9 mouse cellular contexts compared by ENCODE assay signal in genomic region chrX:101942461-101942896, GRCm38 (mm10).
DNase-seq lines count a peak whose midpoint lies in the region; ATAC-seq lines count a peak whose summit lies in the region.
"Had no signal": no experiment of that assay in that cellular context is flagged by ENCODE, and none has a peak within 500 bp of the region (broad histone marks: within the 10 kb centered on the region; RNA-seq: fewer than 3 reads in every experiment).

No protein-coding gene starts in this region.

- no peaks in the 10 kb centered on the region for H3K36me3 ChIP-seq in forebrain, embryonic 13.5 days (ENCODE audit: poor library complexity, severe bottlenecking)
- no peaks in the 10 kb centered on the region for H3K36me3 ChIP-seq in heart, embryonic 16.5 days (ENCODE audit: control insufficient read depth, insufficient read depth)
- H3K36me3 ChIP-seq in liver, embryonic 11.5 days (ENCODE audit: control insufficient read depth, insufficient read depth, low read length), result no peaks in the 10 kb centered on the region
- no peaks in the 10 kb centered on the region for H3K36me3 ChIP-seq in neural tube, embryonic 13.5 days

- H3K9ac ChIP-seq in forebrain, embryonic 13.5 days, result no peak overlapping the region
- H3K9ac ChIP-seq in heart, embryonic 16.5 days (ENCODE audit: low read length), result no peak overlapping the region
- no peak overlapping the region for H3K9ac ChIP-seq in liver, embryonic 11.5 days (ENCODE audit: low read depth, low read length)
- H3K9ac ChIP-seq in neural tube, embryonic 13.5 days, result no peak overlapping the region

- peaks cover 18% of the 10 kb centered on the region; the same call in 1 of the 2 replicates for H3K27me3 ChIP-seq in forebrain, embryonic 13.5 days
- peaks cover 2% of the 10 kb centered on the region for H3K27me3 ChIP-seq in heart, embryonic 16.5 days (ENCODE audit: control insufficient read depth, insufficient read depth, low read length)
- H3K27me3 ChIP-seq in liver, embryonic 11.5 days (replicated peaks; ENCODE audit: control insufficient read depth, insufficient read depth, low read length), result peaks cover 32% of the 10 kb centered on the region
- H3K27me3 ChIP-seq in neural tube, embryonic 13.5 days, result peaks cover 63% of the 10 kb centered on the region

- DNase-seq in CD8-positive naive resting alpha-beta T cell, adult 2 months (ENCODE audit: low read depth in 2 of 2, low spot score in 2 of 2), result peak; percentile 12 to 38
- DNase-seq in c-Kit-positive CD71-negative TER-119-negative erythroid progenitor cells, embryonic 14.5 days (ENCODE audit: low read depth), result peak; percentile 10
- peak; percentile 83 for DNase-seq in kidney, postnatal 10 days
- peak; percentile 44 for DNase-seq in liver, embryonic 11.5 days (ENCODE audit: low spot score)
- peak; percentile 44 to 56 for DNase-seq in thymus, postnatal 36 days

- 10% methylated on average over 6 of the region's 6 CpGs for WGBS in forebrain, embryonic 13.5 days
- WGBS in heart, embryonic 16.5 days, result 15% methylated on average over 6 of the region's 6 CpGs
- WGBS in liver, embryonic 11.5 days, result 11% methylated on average over 6 of the region's 6 CpGs
- WGBS in neural tube, embryonic 13.5 days, result 14% methylated on average over 6 of the region's 6 CpGs

- no peak overlapping the region for H3K4me3 ChIP-seq in forebrain, embryonic 13.5 days
- H3K4me3 ChIP-seq in heart, embryonic 16.5 days (ENCODE audit: low read length), result no peak overlapping the region
- H3K4me3 ChIP-seq in liver, embryonic 11.5 days (ENCODE audit: low read depth, low read length), result no peak overlapping the region
- no peak overlapping the region for H3K4me3 ChIP-seq in neural tube, embryonic 13.5 days
- H3K4me3 ChIP-seq: erythroblast, embryonic 14.5 days had no signal

- no peak overlapping the region for H3K4me2 ChIP-seq in forebrain, embryonic 13.5 days
- H3K4me2 ChIP-seq in heart, embryonic 16.5 days (ENCODE audit: low read depth, low read length), result no peak overlapping the region
- H3K4me2 ChIP-seq in liver, embryonic 11.5 days, result no peak overlapping the region
- no peak overlapping the region for H3K4me2 ChIP-seq in neural tube, embryonic 13.5 days

- no peaks in the 10 kb centered on the region for H3K9me3 ChIP-seq in forebrain, embryonic 13.5 days (replicated peaks)
- no peaks in the 10 kb centered on the region for H3K9me3 ChIP-seq in heart, embryonic 16.5 days (replicated peaks; ENCODE audit: control insufficient read depth, low read length)
- H3K9me3 ChIP-seq in liver, embryonic 11.5 days (ENCODE audit: control insufficient read depth, low read length), result no peaks in the 10 kb centered on the region
- H3K9me3 ChIP-seq in neural tube, embryonic 13.5 days, result no peaks in the 10 kb centered on the region

- no peaks in the 10 kb centered on the region for H3K4me1 ChIP-seq in forebrain, embryonic 13.5 days
- no peaks in the 10 kb centered on the region; the same call in 1 of the 2 replicates for H3K4me1 ChIP-seq in heart, embryonic 16.5 days (ENCODE audit: control insufficient read depth, insufficient read depth, low read length)
- no peaks in the 10 kb centered on the region for H3K4me1 ChIP-seq in liver, embryonic 11.5 days (replicated peaks; ENCODE audit: control insufficient read depth, insufficient read depth, low read length)
- H3K4me1 ChIP-seq in neural tube, embryonic 13.5 days (replicated peaks), result no peaks in the 10 kb centered on the region

- H3K27ac ChIP-seq in forebrain, embryonic 13.5 days, result no peak overlapping the region
- H3K27ac ChIP-seq in heart, embryonic 16.5 days (ENCODE audit: low read length), result peak overlapping the region; percentile 65
- no peak overlapping the region for H3K27ac ChIP-seq in liver, embryonic 11.5 days (ENCODE audit: low read depth, low read length)
- no peak overlapping the region for H3K27ac ChIP-seq in neural tube, embryonic 13.5 days (replicated peaks)

- peak; percentile 75 for ATAC-seq in forebrain, embryonic 13.5 days
- ATAC-seq in heart, embryonic 16.5 days (replicated peaks; ENCODE audit: extremely low read depth, insufficient read depth, low FRiP score), result peak; percentile 98
- ATAC-seq in liver, embryonic 11.5 days (replicated peaks; ENCODE audit: low FRiP score), result peak; percentile 47; the same call in 1 of the 2 replicates
- peak; percentile 89 for ATAC-seq in neural tube, embryonic 13.5 days (ENCODE audit: low read depth)

Comparison
In these comparisons a context has a peak if more than half of its experiments do, and no peak if none do; other contexts are left out.
1. DNase-seq: peak in every context shown above with its lines; median percentile 83 in kidney, postnatal 10 days; 50 in thymus, postnatal 36 days; 44 in liver, embryonic 11.5 days; 25 in CD8-positive naive resting alpha-beta T cell, adult 2 months; 10 in c-Kit-positive CD71-negative TER-119-negative erythroid progenitor cells, embryonic 14.5 days.
2. ATAC-seq: peak in every context shown above with its lines; median percentile 98 in heart, embryonic 16.5 days; 89 in neural tube, embryonic 13.5 days; 75 in forebrain, embryonic 13.5 days; 47 in liver, embryonic 11.5 days.